Mouse (Mus musculus) ovary, postnatal 10 days (tissue): ENCODE measurements around the gene Ehf.

Experiments
- DNase-seq: peaks from one replicate; pipeline ENCODE4 v3.0.0; 2022; ENCODE audit warnings: low spot score

The Ehf gene

DNA sequence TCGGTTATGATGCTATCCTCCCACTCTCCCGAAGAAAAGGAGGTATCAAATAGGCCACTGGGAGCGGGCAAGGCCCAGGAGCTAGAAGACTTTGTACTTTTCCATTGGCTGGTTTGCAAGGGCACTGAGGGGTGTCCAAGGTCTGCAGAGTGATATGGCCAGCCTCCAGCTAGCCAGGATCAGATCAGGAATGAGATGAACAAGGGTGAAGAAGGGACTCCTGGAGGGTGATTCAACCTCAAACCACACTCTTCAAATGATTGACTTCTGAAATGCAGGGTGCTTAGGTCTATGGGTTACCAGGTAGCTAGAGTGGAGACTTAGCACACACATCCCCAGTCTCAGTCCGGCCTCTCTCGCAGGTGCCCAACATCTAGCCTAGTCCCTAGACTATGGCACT lies 9.3 kb downstream of the Ehf start:
- no peak for DNase-seq

GRCm38 (mm10) chr2:103293214-103293613 lies 9.9 kb downstream of the Ehf start:
- DNase-seq: no peak

GRCm38 (mm10) chr2:103290705-103291269 lies 12.3 kb downstream of the Ehf start:
- no peak for DNase-seq

GRCm38 (mm10) chr2:103290167-103290566 lies 12.9 kb downstream of the Ehf start:
- DNase-seq: no peak

DNA sequence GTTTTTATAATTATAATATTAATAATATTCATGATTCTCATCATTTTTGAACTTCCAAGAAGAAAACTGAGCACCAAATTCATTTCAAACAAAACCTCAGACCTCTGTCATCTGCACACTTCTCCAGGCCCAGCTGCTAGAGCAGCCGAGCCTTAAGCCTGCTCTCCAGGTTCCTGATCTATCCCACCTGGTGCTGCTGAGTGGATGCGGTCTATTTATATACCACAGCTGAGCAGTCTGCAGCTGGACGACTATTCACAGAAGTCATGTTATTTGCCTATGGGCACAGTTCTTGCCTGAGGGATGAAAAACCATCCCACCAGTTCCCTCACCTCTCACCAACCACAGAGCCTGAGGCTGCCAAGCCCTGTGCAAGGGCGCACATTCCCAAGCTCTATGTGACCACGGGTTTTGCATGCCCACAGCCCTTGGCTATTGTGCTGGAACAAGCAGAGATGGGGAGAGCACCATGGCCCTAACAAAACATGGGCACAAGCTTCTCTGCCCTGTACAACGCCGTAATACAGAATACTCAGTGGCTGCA lies 13.6 kb downstream of the Ehf start:
- no peak for DNase-seq

DNA sequence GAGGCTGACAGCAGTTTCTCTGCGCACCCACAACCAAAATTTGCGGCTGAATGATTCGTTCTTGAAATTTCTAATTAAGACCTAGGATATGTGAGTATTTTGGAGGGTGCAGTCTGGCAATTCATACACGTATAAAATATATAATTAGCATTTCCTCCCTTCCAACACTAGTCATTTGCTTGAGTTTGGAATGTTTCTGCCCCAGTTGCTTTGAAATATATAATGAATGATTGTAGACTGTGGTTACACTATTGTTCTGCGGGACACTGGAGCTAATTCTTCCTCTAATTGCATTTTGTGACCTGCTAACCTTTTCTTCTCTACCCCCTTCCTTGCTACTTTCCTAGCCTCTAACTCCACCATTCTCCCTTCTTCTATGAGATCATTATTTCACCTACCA lies 15.4 kb downstream of the Ehf start:
- no peak for DNase-seq

DNA sequence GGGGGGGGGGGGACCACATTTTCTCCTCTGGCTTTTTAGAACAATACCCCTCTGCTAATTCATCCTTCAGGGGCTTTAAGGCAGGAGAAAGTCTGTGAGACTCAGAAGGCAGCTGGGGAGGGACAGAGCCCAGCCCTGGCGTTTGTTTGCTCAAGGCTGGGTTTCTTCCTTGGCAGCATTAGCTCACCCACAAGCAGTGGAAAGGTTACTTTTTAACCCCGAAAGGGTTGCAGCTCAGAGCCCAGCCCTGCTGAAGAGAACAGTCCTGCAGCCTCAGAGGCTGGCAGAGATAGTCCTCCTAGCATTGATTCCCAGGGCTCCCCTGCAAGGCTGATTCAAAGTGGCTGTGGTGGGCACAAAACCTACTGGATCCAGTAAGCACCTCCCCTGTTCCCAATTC lies 17.5 kb downstream of the Ehf start:
- no peak for DNase-seq

GRCm38 (mm10) chr2:103283730-103284129 lies 19.3 kb downstream of the Ehf start:
- no peak for DNase-seq

GRCm38 (mm10) chr2:103282184-103282750 lies 20.8 kb downstream of the Ehf start:
- DNase-seq: no peak

GRCm38 (mm10) chr2:103279927-103280326 lies 23.2 kb downstream of the Ehf start:
- DNase-seq: no peak

GRCm38 (mm10) chr2:103278476-103278875 lies 24.6 kb downstream of the Ehf start:
- DNase-seq: no peak

GRCm38 (mm10) chr2:103277794-103278193 lies 25.3 kb downstream of the Ehf start:
- DNase-seq: no peak

- DNase-seq: no peak
Measured at GRCm38 (mm10) chr2:103275316-103275960, 27.6 kb downstream of the Ehf start.

DNA sequence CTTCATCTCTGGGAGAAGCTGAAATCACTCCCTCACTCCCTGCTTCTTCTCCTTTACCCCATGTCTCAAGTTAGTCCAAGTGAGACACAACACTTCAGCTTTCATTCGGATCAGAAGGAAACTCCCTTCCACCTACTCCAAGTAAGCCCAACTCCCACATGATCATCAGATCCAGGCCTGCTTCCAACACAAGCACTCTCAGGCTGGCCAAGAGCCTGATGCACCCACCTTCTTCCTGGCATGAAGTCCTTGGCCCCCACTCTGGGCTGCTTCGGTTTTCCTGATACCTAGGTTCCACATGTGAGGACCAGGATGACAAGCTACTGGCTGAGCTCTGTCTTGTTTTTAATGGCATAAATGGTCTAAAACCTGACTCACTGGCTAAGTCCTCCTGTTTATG lies 28.3 kb downstream of the Ehf start:
- no peak for DNase-seq

- DNase-seq: no peak
Measured at GRCm38 (mm10) chr2:103274270-103274669, 28.8 kb downstream of the Ehf start.

- no peak for DNase-seq
Measured at GRCm38 (mm10) chr2:103271481-103271880, 31.6 kb downstream of the Ehf start.

DNA sequence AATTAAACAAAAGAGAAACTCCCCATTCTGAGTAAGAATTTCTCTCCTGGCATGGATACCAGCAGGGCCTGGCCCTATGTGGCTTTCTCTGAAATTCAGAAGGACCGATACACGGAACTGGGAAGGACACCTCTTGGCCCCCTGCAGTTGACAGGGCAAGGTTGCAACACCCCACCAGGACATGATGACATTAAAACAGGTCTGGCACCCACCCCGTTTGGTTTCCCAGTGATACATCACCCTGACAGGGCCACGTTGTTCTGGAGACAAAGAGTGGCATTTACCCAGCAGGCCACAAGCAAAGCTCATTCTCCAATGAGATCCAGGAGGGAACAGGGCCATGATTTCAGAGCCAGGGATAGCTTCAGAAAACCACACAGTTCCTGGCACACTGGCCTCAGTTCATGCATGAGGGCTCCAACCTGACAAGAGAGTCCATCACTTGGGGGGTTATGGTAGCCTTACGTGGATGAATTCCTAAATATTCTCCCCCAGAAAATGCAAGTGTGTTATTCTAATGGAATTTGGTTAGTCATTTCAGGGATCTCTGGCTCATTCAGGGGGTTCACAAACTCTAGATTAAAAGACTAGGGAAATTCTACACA lies 32.4 kb downstream of the Ehf start:
- no peak for DNase-seq

DNA sequence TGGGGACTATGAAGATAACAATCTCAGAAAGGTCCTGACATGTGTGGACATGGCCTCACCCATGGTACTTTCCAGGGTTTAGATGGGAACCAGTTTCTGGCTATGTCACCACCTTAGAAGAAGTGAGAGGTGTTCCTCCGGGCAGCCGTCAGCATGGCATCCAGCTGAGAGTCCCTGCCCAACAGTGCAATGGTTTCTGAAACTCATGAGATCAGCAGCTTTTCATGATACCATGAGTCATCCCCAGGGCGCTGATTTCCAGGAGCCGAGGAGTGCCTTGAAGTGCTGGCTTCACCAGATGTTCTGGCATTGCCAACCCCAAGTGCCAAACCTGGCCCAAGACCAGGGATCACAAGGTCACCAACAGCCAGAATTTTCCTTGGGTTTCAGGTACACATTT lies 64.0 kb downstream of the Ehf start:
- DNase-seq: no peak

DNA sequence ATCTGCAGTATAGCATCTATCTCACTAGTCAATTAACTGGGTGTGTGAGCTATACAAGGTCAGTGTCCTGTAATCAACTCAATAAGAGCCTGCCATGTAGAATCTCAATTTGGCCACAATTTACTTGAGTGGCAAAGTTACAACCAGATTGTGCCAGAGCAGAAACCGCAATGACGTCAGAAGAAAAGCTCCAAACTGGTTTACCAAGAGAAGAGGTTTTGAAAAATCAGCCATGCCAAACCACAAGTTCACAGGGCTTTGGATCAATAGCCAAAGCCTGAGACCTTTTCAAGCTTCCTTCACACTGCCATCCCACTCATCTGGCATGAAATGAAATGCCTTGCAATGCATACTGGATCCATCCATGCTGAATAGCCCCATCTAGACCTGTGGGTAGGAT lies 76.3 kb downstream of the Ehf start:
- DNase-seq: no peak

DNA sequence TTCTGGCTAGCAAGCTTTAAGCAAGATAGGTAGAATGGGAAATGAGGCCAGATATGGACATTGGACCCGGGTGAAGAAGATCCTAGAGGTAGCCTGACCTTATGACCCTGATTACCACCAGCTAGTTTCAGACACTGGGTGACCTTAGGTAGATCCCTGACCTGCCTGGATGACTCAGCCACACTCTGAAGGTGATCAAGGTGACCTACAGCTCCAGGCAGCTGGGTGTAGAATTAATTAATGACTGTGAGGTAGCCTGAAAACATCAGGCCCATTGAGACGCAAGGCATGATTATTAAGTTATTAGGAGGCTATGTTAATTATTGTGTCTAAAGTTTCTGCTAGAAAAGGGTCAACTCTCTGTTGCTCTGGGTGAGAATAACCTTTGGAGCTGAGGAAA lies 82.2 kb downstream of the Ehf start:
- DNase-seq: no peak

GRCm38 (mm10) chr2:103218323-103218722 lies 84.8 kb downstream of the Ehf start:
- no peak for DNase-seq

DNA sequence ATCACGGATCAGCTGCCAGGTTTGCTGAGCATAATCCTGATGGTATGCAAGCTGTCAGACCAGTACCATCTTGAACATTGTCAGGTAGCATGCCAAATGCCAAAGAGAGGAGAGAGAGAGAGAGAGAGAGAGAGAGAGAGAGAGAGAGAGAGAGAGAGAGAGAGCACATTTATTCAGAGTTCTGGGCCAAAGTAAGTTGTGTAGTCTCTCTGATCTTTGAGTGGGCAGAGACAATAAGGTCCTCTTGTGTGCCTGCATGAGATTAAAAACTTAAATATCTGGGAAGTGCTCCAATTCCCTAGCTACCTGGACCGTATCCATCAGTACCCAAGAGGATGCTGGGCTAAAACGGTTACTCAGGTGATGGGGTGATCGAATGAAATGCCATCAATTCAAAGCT lies 87.3 kb downstream of the Ehf start:
- no peak for DNase-seq

- no peak for DNase-seq
Measured at GRCm38 (mm10) chr2:103214861-103215260, 88.2 kb downstream of the Ehf start.
